Mouse (Mus musculus) megakaryocyte, embryonic 14.5 days (primary cell): ENCODE results near the gene Smarcd2.

Experiments used
- FLI1 ChIP-seq: IDR thresholded peaks from 2 replicates; pipeline ENCODE4 v1.6.1; 2012; ENCODE audit warnings: low read length, inconsistent platforms, mixed read lengths
- GATA1 ChIP-seq: IDR thresholded peaks from 3 replicates; pipeline ENCODE4 v1.6.1; 2012; ENCODE audit warnings: mixed read lengths, low read length, inconsistent platforms, borderline replicate concordance

DNA sequence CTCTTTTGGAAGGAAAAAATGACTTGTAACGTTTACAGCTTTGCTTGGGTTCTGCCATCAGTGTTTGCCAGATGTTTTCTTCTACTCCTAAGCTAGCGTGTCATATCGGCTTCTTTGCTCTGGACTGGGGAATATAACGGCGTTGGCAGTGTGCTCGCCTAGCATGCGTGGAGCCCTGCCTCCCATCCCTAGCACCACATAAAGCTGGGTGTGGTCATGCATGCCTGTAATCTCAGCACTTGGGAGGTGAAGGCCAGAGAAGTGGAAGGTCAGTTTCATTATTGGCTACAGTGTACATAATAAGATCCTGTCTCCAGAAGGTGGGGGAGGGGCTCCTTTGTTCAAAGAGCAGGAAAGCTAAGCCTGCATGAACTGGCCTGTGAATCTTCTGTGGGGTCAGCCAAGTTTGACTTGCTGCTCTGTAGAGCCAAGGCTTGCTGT is 2.2 kb upstream of the Smarcd2 start:
- TF ChIP-seq FLI1 (no peak), GATA1 (no peak)
